Mouse (Mus musculus) G1E-ER4 (cell line): Measurements from ENCODE around the gene Furin. TPM values are rescaled to one million over a fixed set of nuclear protein-coding genes. Genes with fewer than 3 reads are reported as not detected.

Experiments used
- GATA1 ChIP-seq: IDR thresholded peaks from one replicate; pipeline ENCODE4 v1.8.0; 2012; ENCODE audit warnings: low read length, inconsistent platforms
- polyA plus RNA-seq: library from polyadenylated mRNA; stranded (reverse); fragments of >175 nt; gene quantifications from 2 replicates; pipeline ENCODE4 v1.2.3, GENCODE M21; 2012

Gene Furin
- polyA plus RNA-seq, 1 experiment = 123 TPM

- no peak for TF ChIP-seq GATA1
Observed at GRCm38 (mm10) chr7:80413512-80414302, 8.5 kb upstream of the Furin start.

GRCm38 (mm10) chr7:80412781-80413180, 7.5 kb upstream of the Furin start:
- no peak for TF ChIP-seq GATA1

- TF ChIP-seq GATA1 = no peak
Observed at GRCm38 (mm10) chr7:80412279-80412678, 7.0 kb upstream of the Furin start.

DNA sequence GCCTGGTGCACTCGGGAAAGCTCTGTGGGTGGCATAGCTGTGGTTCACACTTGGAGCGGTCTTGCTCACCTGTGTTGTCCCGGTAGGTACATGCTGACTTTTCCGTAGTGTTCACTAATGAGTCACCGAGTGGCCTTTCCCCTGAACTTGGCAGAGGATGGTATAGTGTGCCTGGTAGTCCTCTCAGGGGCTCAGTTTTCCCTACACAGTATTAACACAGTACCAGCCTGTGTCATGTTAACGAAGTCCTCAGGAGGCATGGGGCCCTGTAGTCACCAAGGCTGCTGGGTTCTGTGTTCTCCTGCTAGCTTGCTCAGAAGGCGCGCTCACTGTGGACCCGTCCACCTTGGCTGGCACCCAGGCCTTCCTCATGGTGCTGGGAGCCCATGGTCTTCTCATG, 5.1 kb upstream of the Furin start:
- no peak for TF ChIP-seq GATA1

- no peak for TF ChIP-seq GATA1
Observed at GRCm38 (mm10) chr7:80407712-80408111, 2.5 kb upstream of the Furin start.

- no peak for TF ChIP-seq GATA1
Observed at GRCm38 (mm10) chr7:80406186-80406585, 950 bp upstream of the Furin start.

DNA sequence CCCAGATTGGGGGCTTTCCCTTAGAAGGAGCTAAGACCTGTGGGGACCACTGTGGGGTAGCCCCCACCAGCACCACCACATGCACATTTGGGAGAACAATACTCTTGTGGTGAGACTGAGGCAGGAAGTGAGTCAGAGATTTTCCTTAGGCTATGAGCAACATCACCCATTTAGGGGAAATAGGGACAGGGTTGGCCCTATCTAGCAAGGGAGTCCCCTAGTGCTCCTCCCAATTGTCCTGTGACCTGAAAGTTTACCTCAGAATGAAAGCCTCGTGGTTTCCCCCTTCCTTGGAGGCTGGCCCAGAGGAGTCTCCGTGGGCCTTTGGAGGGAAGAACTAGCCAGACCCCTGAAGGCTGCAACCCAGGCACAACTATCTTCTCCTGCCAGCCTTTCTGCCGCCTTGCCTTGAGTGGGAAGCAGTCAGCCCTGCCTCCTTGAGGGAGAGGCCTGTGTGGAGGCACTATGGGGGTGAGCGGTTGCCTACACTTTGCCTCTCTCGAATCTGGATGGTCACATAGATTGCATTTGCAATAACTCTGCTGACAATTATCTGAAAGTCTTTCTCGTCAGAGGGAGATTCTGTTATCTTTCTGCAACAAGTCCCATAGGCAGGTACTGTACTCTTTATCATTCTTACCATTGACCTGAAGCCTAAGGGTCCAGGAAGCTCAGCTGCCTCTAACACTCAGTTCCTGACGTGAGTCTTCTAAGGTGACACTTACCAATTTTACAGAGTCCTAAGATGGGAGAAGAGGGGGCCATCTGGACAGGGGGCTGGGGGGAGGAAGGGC, 938 bp downstream of the Furin start:
- peak; percentile 38 for TF ChIP-seq GATA1

DNA sequence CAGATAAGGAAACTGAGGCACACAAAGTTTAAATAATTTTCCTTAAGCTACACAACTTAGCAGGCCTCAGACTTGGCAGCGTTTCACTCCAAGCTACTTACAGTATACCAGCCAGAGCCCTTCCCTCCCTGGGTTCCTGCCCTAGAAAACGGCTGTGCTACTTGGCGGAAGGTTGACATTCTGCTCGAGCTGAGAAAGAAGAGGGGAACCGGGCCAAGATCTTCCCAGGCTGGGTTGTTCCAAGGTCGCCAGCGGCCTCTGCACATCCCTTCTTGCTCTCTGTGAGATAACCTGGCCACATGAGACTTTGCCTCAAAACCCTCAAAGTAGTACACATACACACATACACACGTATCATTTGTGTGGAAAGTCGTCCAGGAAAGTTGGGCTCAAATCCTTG, 1.7 kb downstream of the Furin start:
- TF ChIP-seq GATA1 = no peak

GRCm38 (mm10) chr7:80402651-80403321, 2.5 kb downstream of the Furin start:
- TF ChIP-seq GATA1 = no peak

DNA sequence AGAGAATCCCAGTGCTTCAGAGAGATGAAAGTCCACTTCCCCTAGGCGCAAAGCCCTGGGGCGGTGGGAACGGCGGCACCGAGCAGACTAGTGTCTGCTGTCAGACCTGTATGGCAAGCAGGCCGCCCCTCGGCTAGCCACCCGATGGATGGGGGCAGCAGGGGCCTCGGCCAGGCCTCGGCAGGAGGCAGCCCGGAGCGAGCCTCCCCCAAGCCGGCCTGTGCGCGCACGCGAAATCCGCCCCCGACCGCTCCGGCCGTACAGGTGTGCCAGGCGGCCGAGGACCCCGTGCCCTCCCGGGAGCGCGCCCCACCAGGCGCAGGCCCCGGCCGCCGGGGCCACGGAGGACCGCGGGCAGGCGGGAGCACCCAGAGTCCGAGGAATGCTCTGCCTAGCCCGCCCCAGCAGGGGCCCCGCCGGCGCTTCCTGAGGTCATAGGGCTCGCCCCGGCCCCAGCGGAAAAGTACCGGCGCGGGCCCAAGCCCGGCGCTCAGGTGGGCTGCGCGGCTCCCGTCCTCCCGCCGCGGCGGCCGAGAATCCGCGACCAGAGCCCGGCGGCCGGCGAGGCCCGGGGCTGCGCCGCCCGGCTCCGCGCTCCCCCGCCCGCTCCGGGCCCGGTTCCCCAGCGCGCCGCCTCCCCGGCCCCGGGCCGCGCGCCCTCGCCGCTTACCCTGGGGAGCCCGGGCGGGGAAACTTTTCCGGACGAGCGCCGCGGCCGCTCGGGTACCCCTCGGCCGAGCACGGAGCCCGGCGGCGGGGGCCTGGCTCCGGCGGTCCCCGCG, 3.2 kb downstream of the Furin start:
- no peak for TF ChIP-seq GATA1

DNA sequence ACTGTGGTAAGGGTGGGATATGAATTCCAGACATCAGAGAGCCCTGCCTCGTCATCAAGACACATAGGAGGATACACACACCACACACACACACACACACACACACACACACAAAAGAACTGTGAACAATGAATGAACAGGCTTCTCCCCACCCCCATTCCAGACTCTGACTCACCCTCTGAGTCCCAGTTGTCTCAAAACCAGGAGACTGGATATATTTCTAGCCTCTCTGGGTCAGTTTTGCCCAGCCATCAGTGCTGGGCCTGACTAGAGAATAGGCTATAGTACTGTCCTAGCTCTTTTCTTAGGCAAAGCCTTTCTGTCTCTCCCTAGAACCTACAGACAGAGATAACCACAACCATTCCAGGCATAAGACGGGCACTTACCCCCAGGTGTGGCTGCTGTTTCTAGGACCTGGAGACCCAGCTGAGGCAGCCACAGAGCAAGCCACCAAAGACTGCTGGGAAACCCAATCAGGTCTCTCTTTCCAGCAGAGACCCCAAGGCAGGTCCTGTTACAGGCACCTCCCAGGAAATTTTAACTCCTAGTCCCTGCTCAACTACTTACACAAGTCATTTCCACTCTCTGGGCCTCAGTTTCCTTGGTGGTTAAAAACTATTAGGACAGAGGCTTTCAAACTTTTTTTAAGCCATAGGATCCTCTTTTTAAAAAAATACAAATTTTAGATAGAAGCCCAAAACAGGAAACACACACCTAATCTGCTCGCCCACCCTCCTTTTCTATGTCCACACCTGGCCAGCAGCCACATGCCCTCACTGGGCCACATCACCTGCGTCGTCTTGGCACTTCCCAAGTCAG, 4.0 kb downstream of the Furin start:
- no peak for TF ChIP-seq GATA1

GRCm38 (mm10) chr7:80400571-80400970, 4.7 kb downstream of the Furin start:
- TF ChIP-seq GATA1 = no peak

GRCm38 (mm10) chr7:80400099-80400498, 5.1 kb downstream of the Furin start:
- no peak for TF ChIP-seq GATA1

- no peak for TF ChIP-seq GATA1
Observed at GRCm38 (mm10) chr7:80398654-80399444, 6.4 kb downstream of the Furin start.

DNA sequence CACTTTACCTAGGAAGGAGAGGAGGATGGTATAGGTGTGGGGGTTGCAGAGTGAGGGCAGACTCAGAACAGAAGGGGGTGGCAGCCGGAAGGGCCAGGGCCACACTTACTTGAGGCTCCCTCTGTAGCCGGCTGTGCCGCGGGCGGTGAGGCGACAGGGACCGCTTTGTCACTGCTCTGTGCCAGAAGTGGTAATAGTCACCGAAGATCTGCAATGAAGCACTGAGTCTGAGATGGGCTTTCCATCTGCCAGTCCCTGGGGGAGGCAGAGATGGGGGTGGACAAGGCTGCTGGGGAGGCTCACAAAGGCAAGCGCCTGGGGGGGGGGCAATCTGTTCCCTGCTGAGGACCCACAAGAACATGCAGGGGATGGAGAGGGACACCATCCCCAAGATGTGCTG, 7.2 kb downstream of the Furin start:
- TF ChIP-seq GATA1 = no peak
